Mouse (Mus musculus) urinary bladder, postnatal 10 days (tissue): ENCODE results near the gene Ccdc180.

Experiments
- DNase-seq: peaks from one replicate; pipeline ENCODE4 v3.0.0; 2022; ENCODE audit warnings: low spot score

Ccdc180 gene

GRCm38 (mm10) chr4:45890066-45890761 is at the start of gene Ccdc180:
Gene Ccdc180, plus strand, starts transcription at chr4:45890303.
- no peak for DNase-seq

- no peak for DNase-seq
Observed at GRCm38 (mm10) chr4:45844355-45844754, 45.7 kb upstream of the Ccdc180 start.

GRCm38 (mm10) chr4:45846263-45846662 is 43.8 kb upstream of the Ccdc180 start:
- no peak for DNase-seq

- DNase-seq = no peak
Observed at GRCm38 (mm10) chr4:45848109-45848824, 41.8 kb upstream of the Ccdc180 start, which contains the start of gene Stra6l. Gene Stra6l, plus strand, starts transcription at chr4:45848664.

- DNase-seq = no peak
Observed at GRCm38 (mm10) chr4:45848825-45849156, 41.3 kb upstream of the Ccdc180 start.

GRCm38 (mm10) chr4:45849419-45849818 is 40.7 kb upstream of the Ccdc180 start:
- no peak for DNase-seq

GRCm38 (mm10) chr4:45851640-45852051 is 38.5 kb upstream of the Ccdc180 start:
- no peak for DNase-seq

- no peak for DNase-seq
Observed at GRCm38 (mm10) chr4:45853496-45854246, 36.4 kb upstream of the Ccdc180 start.

- peak; percentile 34 for DNase-seq
Observed at GRCm38 (mm10) chr4:45855803-45856424, 34.2 kb upstream of the Ccdc180 start.

GRCm38 (mm10) chr4:45861160-45861559 is 28.9 kb upstream of the Ccdc180 start:
- DNase-seq = no peak

- no peak for DNase-seq
Observed at GRCm38 (mm10) chr4:45867416-45867815, 22.7 kb upstream of the Ccdc180 start.

- DNase-seq = no peak
Observed at GRCm38 (mm10) chr4:45869021-45869815, 20.9 kb upstream of the Ccdc180 start.

GRCm38 (mm10) chr4:45872147-45872546 is 18.0 kb upstream of the Ccdc180 start:
- no peak for DNase-seq

- DNase-seq = no peak
Observed at GRCm38 (mm10) chr4:45878929-45879328, 11.2 kb upstream of the Ccdc180 start.

- DNase-seq = no peak
Observed at GRCm38 (mm10) chr4:45882521-45882920, 7.6 kb upstream of the Ccdc180 start.

GRCm38 (mm10) chr4:45883250-45883649 is 6.9 kb upstream of the Ccdc180 start:
- no peak for DNase-seq

GRCm38 (mm10) chr4:45889487-45889886 is 616 bp upstream of the Ccdc180 start:
- DNase-seq = no peak

GRCm38 (mm10) chr4:45896425-45897081 is 6.5 kb downstream of the Ccdc180 start:
- DNase-seq = no peak

GRCm38 (mm10) chr4:45898413-45898812 is 8.3 kb downstream of the Ccdc180 start:
- no peak for DNase-seq

GRCm38 (mm10) chr4:45909256-45909655 is 19.2 kb downstream of the Ccdc180 start:
- no peak for DNase-seq

- no peak for DNase-seq
Observed at GRCm38 (mm10) chr4:45909924-45910323, 19.8 kb downstream of the Ccdc180 start.
